Mouse (Mus musculus) liver, embryonic 14.5 days (tissue): ENCODE data around the gene Eea1.
"Not testable (repeated sequence)": the region's sequence is repeated elsewhere in the genome, so short reads cannot be mapped to it uniquely, and the experiment has no call there.

Experiments used
- CTCF ChIP-seq: IDR thresholded peaks from 2 replicates; pipeline ENCODE4 v1.5.1; 2016; ENCODE audit warnings: antibody characterized with exemption, low read depth, control low read depth
- EP300 ChIP-seq: IDR thresholded peaks from 2 replicates; pipeline ENCODE4 v1.6.1; 2016; ENCODE audit warnings: antibody characterized with exemption, low read depth

GRCm38 (mm10) chr10:95933631-95934030 lies 6.8 kb upstream of the Eea1 start:
- TF ChIP-seq CTCF, EP300: not testable (repeated sequence)
